Mouse (Mus musculus) heart, postnatal 0 days (tissue): ENCODE results near the gene Wfdc18. TPM values are rescaled to one million over a fixed set of nuclear protein-coding genes. Genes with fewer than 3 reads are reported as not detected.

Experiments
- ATAC-seq: fragments of 200-750 bp; cut with Nextera tagmentation; 2 replicates; pipeline ENCODE4 v1.8.0; 2017; ENCODE audit warnings: low read depth, moderate number of reproducible peaks, moderate library complexity; ENCODE audit not compliant: insufficient read depth
- DNase-seq: peaks from one replicate; pipeline ENCODE4 v3.0.0-alpha.2; 2016; ENCODE audit warnings: low spot score
- H3K27ac ChIP-seq: fragments of 300-500 bp; sonication (generic); 2 replicates; pipeline ENCODE4 v1.5.1; 2014; ENCODE audit warnings: low read depth, mild to moderate bottlenecking
- H3K27me3 ChIP-seq: fragments of 300-500 bp; sonication (generic); 2 replicates; pipeline ENCODE4 v1.6.1; 2014; ENCODE audit warnings: low read length, mixed read lengths; ENCODE audit not compliant: control insufficient read depth, insufficient read depth
- H3K36me3 ChIP-seq: fragments of 300-500 bp; sonication (generic); replicated peaks from 2 replicates; pipeline ENCODE4 v1.6.1; 2014; ENCODE audit warnings: low read length, mixed read lengths; ENCODE audit not compliant: control insufficient read depth, insufficient read depth
- H3K4me1 ChIP-seq: fragments of 300-500 bp; sonication (generic); 2 replicates; pipeline ENCODE4 v1.6.1; 2014; ENCODE audit warnings: antibody characterized with exemption; ENCODE audit not compliant: control insufficient read depth, insufficient read depth
- H3K4me2 ChIP-seq: fragments of 300-500 bp; sonication (generic); 2 replicates; pipeline ENCODE4 v1.6.1; 2014; ENCODE audit warnings: low read depth, mild to moderate bottlenecking, low read length, moderate library complexity
- H3K4me3 ChIP-seq: fragments of 300-500 bp; sonication (generic); 2 replicates; pipeline ENCODE4 v1.5.1; 2014; ENCODE audit warnings: low read depth, low read length
- H3K9ac ChIP-seq: fragments of 300-500 bp; sonication (generic); replicated peaks from 2 replicates; pipeline ENCODE4 v1.6.1; 2014; ENCODE audit warnings: low read depth, low read length, mixed read lengths
- H3K9me3 ChIP-seq: fragments of 300-500 bp; sonication (generic); replicated peaks from 2 replicates; pipeline ENCODE4 v1.6.1; 2016; ENCODE audit warnings: low read length; ENCODE audit not compliant: control insufficient read depth
- CTCF ChIP-seq: IDR thresholded peaks from 2 replicates; pipeline ENCODE4 v1.5.1; 2016; ENCODE audit warnings: antibody characterized with exemption, control low read depth, low read depth
- EP300 ChIP-seq: IDR thresholded peaks from 2 replicates; pipeline ENCODE4 v1.6.1; 2016; ENCODE audit warnings: antibody characterized with exemption, low read depth
- WGBS: fragments of 180-500 bp; shearing (Covaris S2); extraction: QIAGEN DNeasy Blood & Tissue Kit; methylation state at CpG from one replicate; pipeline ENCODE4 v1.1.7; 2014; 5-methylcytosine and 5-hydroxymethylcytosine counted together
- polyA plus RNA-seq: library from polyadenylated mRNA; unstranded; fragments of >200 nt; fragmentation: Nextera tagmentation; extraction: Ambion mirVana; gene quantifications from 2 replicates; pipeline ENCODE4 v1.2.1, GENCODE M21; 2015
- total RNA-seq: library from RNA; depleted of rRNA; stranded (reverse); fragments of >200 nt; gene quantifications from 2 replicates; pipeline ENCODE4 v1.2.3, GENCODE M21; 2014; ENCODE audit warnings: low replicate concordance; rRNA removed

Wfdc18 gene
- total RNA-seq, result not detected in 2 replicates
- polyA plus RNA-seq, result 3.3 and 4.6 TPM in 2 replicates

DNA sequence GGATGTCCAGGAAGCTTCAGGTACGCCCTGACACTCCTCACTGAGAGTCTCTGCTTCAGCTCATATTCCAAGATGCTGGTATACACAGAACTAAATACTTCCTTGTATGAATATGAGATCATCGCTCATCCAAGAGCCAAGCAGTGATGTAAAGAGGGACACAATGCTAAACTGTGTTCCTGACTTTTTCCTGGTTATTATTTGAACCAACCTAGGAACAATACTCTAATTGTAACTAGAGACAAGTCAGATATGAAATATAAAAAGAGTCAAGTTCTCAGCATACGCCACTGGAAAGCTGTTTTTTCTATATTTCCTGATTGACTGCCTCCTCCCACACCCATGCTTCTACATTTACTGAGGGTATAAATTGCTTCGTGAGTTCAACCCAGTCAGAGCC, at the start of gene Wfdc18:
Wfdc18 (plus strand) TSS at position 301 of the 400 bp plus-strand sequence.
- DNase-seq (no peak), ATAC-seq (no peak)
- H3K27ac ChIP-seq, result no peak within 1 kb of the TSS
- H3K4me2 ChIP-seq, result no peak within 1 kb of the TSS
- no peak within 1 kb of the TSS for H3K4me3 ChIP-seq
- H3K27me3 ChIP-seq, result no peaks in the 10 kb centered on the region
- no peaks in the 10 kb centered on the region for H3K9me3 ChIP-seq
- no peaks in the 10 kb centered on the region for H3K4me1 ChIP-seq
- no peak within 1 kb of the TSS for H3K9ac ChIP-seq
- 53% methylated on average over 4 of the region's 4 CpGs for WGBS
- H3K36me3 ChIP-seq, result no peaks in the 10 kb centered on the region
- TF ChIP-seq CTCF, result no peak
- no peak for TF ChIP-seq EP300

DNA sequence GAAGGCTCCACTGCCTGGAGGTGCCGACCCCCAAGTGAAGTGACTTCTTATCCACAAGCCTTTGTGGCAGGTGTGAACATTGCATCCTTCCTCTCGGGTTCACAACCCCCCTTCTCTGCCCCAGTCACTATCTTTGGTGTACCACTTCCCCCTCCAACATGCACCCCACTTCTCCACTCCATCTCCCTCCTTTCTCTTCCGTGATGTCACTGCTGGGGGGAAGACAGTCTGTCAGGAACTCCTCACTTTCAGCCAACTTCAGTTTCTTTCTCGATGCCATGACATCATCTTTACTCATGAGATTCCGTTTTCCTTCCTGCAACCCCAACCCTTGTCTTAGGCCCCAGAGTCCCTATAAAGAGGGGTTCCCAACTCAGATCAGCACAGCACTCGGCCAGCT, 46.6 kb upstream of the Wfdc18 start, which contains the start of gene Ccl4:
Ccl4 (plus strand) TSS at position 381 of the 400 bp plus-strand sequence.
- ATAC-seq, result no peak
- no peak for TF ChIP-seq EP300
- TF ChIP-seq CTCF, result no peak
- no peaks in the 10 kb centered on the region for H3K36me3 ChIP-seq
- DNase-seq, result no peak
- H3K27ac ChIP-seq, result no peak within 1 kb of the TSS
- no peaks in the 10 kb centered on the region for H3K27me3 ChIP-seq
- no peak within 1 kb of the TSS for H3K4me3 ChIP-seq
- 51% methylated on average over 6 of the region's 6 CpGs for WGBS
- H3K4me1 ChIP-seq, result no peaks in the 10 kb centered on the region
- H3K9me3 ChIP-seq, result no peaks in the 10 kb centered on the region
- no peak within 1 kb of the TSS for H3K4me2 ChIP-seq
- H3K9ac ChIP-seq, result no peak within 1 kb of the TSS

DNA sequence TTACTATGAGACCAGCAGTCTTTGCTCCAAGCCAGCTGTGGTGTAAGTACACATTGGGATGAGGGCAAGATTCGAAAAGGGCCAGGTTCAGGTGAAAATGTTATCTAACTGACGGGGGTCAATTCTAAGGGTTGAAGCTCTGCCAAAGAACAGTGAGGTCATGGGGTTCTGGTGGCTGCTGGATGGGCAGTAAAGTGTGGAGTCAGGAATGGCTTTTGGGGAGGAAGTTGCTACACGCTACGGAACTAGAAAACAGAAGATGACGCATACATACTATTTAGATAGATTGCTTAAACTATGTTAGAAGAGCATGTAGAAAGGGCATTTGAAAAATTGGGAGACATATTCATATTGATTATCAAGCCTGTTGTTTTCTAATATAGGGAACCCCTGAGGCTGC, 45.3 kb upstream of the Wfdc18 start:
- 62% methylated on average over 5 of the region's 5 CpGs for WGBS
- TF ChIP-seq CTCF, result no peak
- no peak for TF ChIP-seq EP300
- H3K9ac ChIP-seq, result no peak overlapping the region
- no peaks in the 10 kb centered on the region for H3K27me3 ChIP-seq
- no peak overlapping the region for H3K27ac ChIP-seq
- no peaks in the 10 kb centered on the region for H3K4me1 ChIP-seq
- ATAC-seq (no peak), DNase-seq (no peak)
- H3K4me3 ChIP-seq, result no peak overlapping the region
- H3K4me2 ChIP-seq, result no peak overlapping the region
- no peaks in the 10 kb centered on the region for H3K9me3 ChIP-seq
- no peaks in the 10 kb centered on the region for H3K36me3 ChIP-seq

DNA sequence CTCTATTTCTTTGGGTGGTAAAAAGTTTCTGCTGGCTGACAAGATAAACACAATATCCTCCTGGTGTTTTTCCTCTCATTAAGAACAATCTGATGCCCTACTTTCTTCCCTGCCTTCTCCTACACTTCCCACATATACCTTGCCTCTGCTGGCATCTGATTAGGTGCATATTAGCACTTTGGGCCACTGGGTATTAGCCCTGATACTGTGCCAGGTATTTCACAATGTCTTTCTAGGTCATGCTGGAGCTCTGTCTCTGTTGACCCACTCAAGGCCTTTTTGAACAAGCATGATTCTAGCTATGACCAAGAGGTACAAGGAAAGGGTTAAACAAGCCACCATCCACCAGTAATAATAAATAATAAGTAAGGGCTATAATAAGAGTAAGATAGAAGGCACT, 37.1 kb upstream of the Wfdc18 start:
- no peaks in the 10 kb centered on the region for H3K27me3 ChIP-seq
- H3K36me3 ChIP-seq, result no peaks in the 10 kb centered on the region
- no peaks in the 10 kb centered on the region for H3K4me1 ChIP-seq
- TF ChIP-seq CTCF, result no peak
- TF ChIP-seq EP300, result no peak
- no peak overlapping the region for H3K4me2 ChIP-seq
- H3K27ac ChIP-seq, result no peak overlapping the region
- ATAC-seq, result no peak
- no peak for DNase-seq
- H3K4me3 ChIP-seq, result no peak overlapping the region
- H3K9ac ChIP-seq, result no peak overlapping the region
- no peaks in the 10 kb centered on the region for H3K9me3 ChIP-seq

DNA sequence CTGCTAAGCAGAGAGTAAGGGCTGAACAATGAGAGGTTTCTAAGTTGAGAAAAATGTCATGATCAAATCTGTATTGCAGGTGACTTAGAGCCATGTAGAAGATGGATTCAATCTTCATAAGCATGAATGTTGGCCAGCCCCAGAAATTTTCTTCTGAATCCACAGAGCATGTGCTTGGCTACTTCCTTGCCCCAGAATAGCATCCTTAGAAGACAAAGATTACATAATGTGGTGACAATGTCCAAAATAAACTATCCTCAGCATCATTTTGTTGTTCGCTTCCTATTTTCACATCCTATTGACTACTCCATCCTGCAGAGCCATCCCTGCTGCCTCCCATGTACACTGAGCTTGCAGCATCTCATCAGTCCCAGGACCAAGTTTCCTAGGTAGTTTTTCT, 33.1 kb upstream of the Wfdc18 start:
- TF ChIP-seq EP300 (no peak), CTCF (no peak)
- H3K4me2 ChIP-seq, result no peak overlapping the region
- H3K36me3 ChIP-seq, result no peaks in the 10 kb centered on the region
- H3K4me1 ChIP-seq, result no peaks in the 10 kb centered on the region
- DNase-seq (no peak), ATAC-seq (no peak)
- WGBS, result 63% methylated on average over 1 of the region's 1 CpGs
- H3K9ac ChIP-seq, result no peak overlapping the region
- H3K9me3 ChIP-seq, result no peaks in the 10 kb centered on the region
- no peaks in the 10 kb centered on the region for H3K27me3 ChIP-seq
- no peak overlapping the region for H3K27ac ChIP-seq
- no peak overlapping the region for H3K4me3 ChIP-seq

DNA sequence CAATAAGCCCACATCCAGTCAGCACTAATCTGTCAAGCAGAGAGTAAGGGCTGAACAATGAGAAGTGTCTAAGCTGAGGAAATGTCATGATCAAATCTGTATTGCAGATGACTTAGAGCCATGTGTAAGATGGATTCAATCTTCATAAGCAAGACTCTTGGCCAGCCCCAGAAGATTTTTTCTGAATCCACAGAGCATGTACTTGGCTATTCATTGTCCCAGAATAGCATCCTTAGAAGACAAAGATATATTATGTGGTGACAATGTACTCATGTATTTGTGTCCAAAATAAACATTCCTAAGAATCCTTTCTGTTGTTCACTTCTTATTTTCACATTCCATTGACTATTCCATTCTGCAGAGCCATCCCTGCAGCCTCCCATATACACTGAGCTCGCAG, 18.9 kb upstream of the Wfdc18 start:
- Histone ChIP-seq H3K4me3 (no peak overlapping the region), H3K4me2 (no peak overlapping the region), H3K9ac (no peak overlapping the region), H3K9me3 (no peaks in the 10 kb centered on the region), H3K27ac (no peak overlapping the region), H3K4me1 (no peaks in the 10 kb centered on the region), H3K36me3 (no peaks in the 10 kb centered on the region), H3K27me3 (no peaks in the 10 kb centered on the region)
- TF ChIP-seq EP300, result no peak
- no peak for TF ChIP-seq CTCF
- ATAC-seq (no peak), DNase-seq (no peak)
- WGBS, result 53% methylated on average over 1 of the region's 1 CpGs
